Mouse (Mus musculus) myocyte (in vitro differentiated cells): ENCODE measurements around the gene Ino80d. TPM values are rescaled to one million over a fixed set of nuclear protein-coding genes. Genes with fewer than 3 reads are reported as not detected.

Experiments
- H3K27me3 ChIP-seq: one replicate; pipeline ENCODE4 v1.6.1; 2011; ENCODE audit not compliant: control insufficient read depth, insufficient read depth, insufficient read length
- H3K36me3 ChIP-seq: one replicate; pipeline ENCODE4 v1.6.1; 2011; ENCODE audit not compliant: control insufficient read depth, insufficient read depth
- H3K4me2 ChIP-seq: one replicate; pipeline ENCODE4 v1.6.1; 2011; ENCODE audit warnings: low read depth, control low read depth
- H3K4me3 ChIP-seq: one replicate; pipeline ENCODE4 v1.5.1; 2011; ENCODE audit warnings: mild to moderate bottlenecking, control low read depth, moderate library complexity
- H3K79me2 ChIP-seq: one replicate; pipeline ENCODE4 v1.6.1; 2011; ENCODE audit not compliant: control insufficient read depth, insufficient read depth
- H3ac ChIP-seq: one replicate; pipeline ENCODE4 v1.6.1; 2011; ENCODE audit not compliant: control insufficient read depth, insufficient read length
- CEBPB ChIP-seq: IDR thresholded peaks from 2 replicates; pipeline ENCODE4 v1.6.1; 2011; ENCODE audit warnings: mild to moderate bottlenecking, moderate library complexity; ENCODE audit not compliant: poor library complexity, insufficient read depth, severe bottlenecking
- E2F4 ChIP-seq: IDR thresholded peaks from one replicate; pipeline ENCODE4 v1.6.1; 2011; ENCODE audit warnings: mild to moderate bottlenecking, control low read depth, moderate library complexity; ENCODE audit not compliant: insufficient read depth
- MAX ChIP-seq: IDR thresholded peaks from one replicate; pipeline ENCODE4 v1.6.1; 2011; ENCODE audit warnings: low read depth, mild to moderate bottlenecking, control low read depth
- MYOD1 ChIP-seq, 3 experiments: IDR thresholded peaks; one replicate each; pipeline ENCODE4 v1.6.1; 2011; ENCODE audit warnings: control low read depth in 2 of 3, low read depth in 2 of 3, mild to moderate bottlenecking in 2 of 3, moderate library complexity in 1 of 3; ENCODE audit not compliant: insufficient read length in 2 of 3, control insufficient read depth in 1 of 3
- MYOG ChIP-seq, 3 experiments: IDR thresholded peaks; one replicate each; pipeline ENCODE4 v1.6.1; 2011; ENCODE audit warnings: control low read depth in 2 of 3, low read depth in 2 of 3, mild to moderate bottlenecking in 2 of 3; ENCODE audit not compliant: insufficient read length in 2 of 3, control insufficient read depth in 1 of 3, insufficient read depth in 1 of 3
- POLR2A ChIP-seq: IDR thresholded peaks from one replicate; pipeline ENCODE4 v1.6.1; 2011; ENCODE audit warnings: low read depth, mild to moderate bottlenecking, control low read depth, moderate library complexity; ENCODE audit not compliant: insufficient read length
- POLR2AphosphoS2 ChIP-seq: IDR thresholded peaks from one replicate; pipeline ENCODE4 v1.6.1; 2011; ENCODE audit warnings: low read depth, control low read depth; ENCODE audit not compliant: insufficient read length
- REST ChIP-seq: IDR thresholded peaks from one replicate; pipeline ENCODE4 v1.6.1; 2011; ENCODE audit warnings: mild to moderate bottlenecking, control low read depth, moderate library complexity; ENCODE audit not compliant: insufficient read depth, insufficient read length
- SRF ChIP-seq: IDR thresholded peaks from one replicate; pipeline ENCODE4 v1.6.1; 2011; ENCODE audit warnings: low read depth; ENCODE audit not compliant: control insufficient read depth, insufficient read length
- TCF12 ChIP-seq: IDR thresholded peaks from one replicate; pipeline ENCODE4 v1.6.1; 2011; ENCODE audit warnings: mild to moderate bottlenecking, control low read depth; ENCODE audit not compliant: poor library complexity, insufficient read depth, severe bottlenecking
- TCF3 ChIP-seq: IDR thresholded peaks from one replicate; pipeline ENCODE4 v1.6.1; 2011; ENCODE audit warnings: low read depth, control low read depth; ENCODE audit not compliant: insufficient read length
- USF1 ChIP-seq: IDR thresholded peaks from one replicate; pipeline ENCODE4 v1.6.1; 2011; ENCODE audit warnings: low read depth, mild to moderate bottlenecking, control low read depth, moderate library complexity
- polyA plus RNA-seq: library from polyadenylated mRNA; unstranded; fragments of >200 nt; fragmentation: generic; extraction: Trizol; gene quantifications from one replicate; pipeline ENCODE4 v1.2.1, GENCODE M21; 2012; ENCODE audit warnings: missing spikeins

Ino80d gene
- polyA plus RNA-seq, 1 experiment: 1.7 TPM

- no peaks in the 10 kb centered on the region for H3K27me3 ChIP-seq
- no peak overlapping the region for H3K4me3 ChIP-seq
- H3K79me2 ChIP-seq: no peaks in the 10 kb centered on the region
- no peak overlapping the region for H3ac ChIP-seq
- TF ChIP-seq TCF12: no peak
- no peak for TF ChIP-seq TCF3
- TF ChIP-seq MYOD1 (IDR thresholded peaks at IDR 0.05; ENCODE audit: control insufficient read depth in 1 of 3, insufficient read length in 2 of 3, low read depth in 2 of 3): no peak
- TF ChIP-seq USF1: no peak
- TF ChIP-seq MAX: no peak
- no peak for TF ChIP-seq SRF
- no peak overlapping the region for H3K4me2 ChIP-seq
- no peaks in the 10 kb centered on the region for H3K36me3 ChIP-seq
These were observed 195.2 kb downstream of the Ino80d start for GRCm38 (mm10) chr1:62919219-62919618.

- Histone ChIP-seq H3ac (no peak overlapping the region), H3K27me3 (no peaks in the 10 kb centered on the region), H3K36me3 (no peaks in the 10 kb centered on the region), H3K4me3 (no peak overlapping the region), H3K79me2 (no peaks in the 10 kb centered on the region), H3K4me2 (no peak overlapping the region)
- TF ChIP-seq REST: no peak
- TF ChIP-seq USF1: no peak
- TF ChIP-seq TCF12: no peak
- TF ChIP-seq MYOG (IDR thresholded peaks at IDR 0.05; ENCODE audit: control insufficient read depth in 1 of 3, insufficient read depth in 1 of 3, insufficient read length in 2 of 3, low read depth in 2 of 3): no peak
- TF ChIP-seq MAX: no peak
- no peak for TF ChIP-seq E2F4
- no peak for TF ChIP-seq SRF
- no peak for TF ChIP-seq MYOD1 (IDR thresholded peaks at IDR 0.05; ENCODE audit: control insufficient read depth in 1 of 3, insufficient read length in 2 of 3, low read depth in 2 of 3)
- no peak for TF ChIP-seq POLR2AphosphoS2
- TF ChIP-seq POLR2A: no peak
- TF ChIP-seq TCF3: no peak
- TF ChIP-seq CEBPB: no peak
These were observed 197.9 kb downstream of the Ino80d start for GRCm38 (mm10) chr1:62916609-62917008.

GRCm38 (mm10) chr1:62914495-62914894 is 200.0 kb downstream of the Ino80d start:
- Histone ChIP-seq H3ac (no peak overlapping the region), H3K4me2 (no peak overlapping the region), H3K4me3 (no peak overlapping the region), H3K79me2 (no peaks in the 10 kb centered on the region), H3K27me3 (no peaks in the 10 kb centered on the region), H3K36me3 (no peaks in the 10 kb centered on the region)
- TF ChIP-seq MYOD1 (IDR thresholded peaks at IDR 0.05; ENCODE audit: control insufficient read depth in 1 of 3, insufficient read length in 2 of 3, low read depth in 2 of 3): no peak
- TF ChIP-seq E2F4: no peak
- no peak for TF ChIP-seq POLR2AphosphoS2
- no peak for TF ChIP-seq TCF12
- no peak for TF ChIP-seq USF1
- no peak for TF ChIP-seq REST
- TF ChIP-seq SRF: no peak
- no peak for TF ChIP-seq POLR2A
- no peak for TF ChIP-seq CEBPB
- no peak for TF ChIP-seq MAX
- TF ChIP-seq TCF3: no peak
- TF ChIP-seq MYOG (IDR thresholded peaks at IDR 0.05; ENCODE audit: control insufficient read depth in 1 of 3, insufficient read depth in 1 of 3, insufficient read length in 2 of 3, low read depth in 2 of 3): no peak

- Histone ChIP-seq H3K27me3 (no peaks in the 10 kb centered on the region), H3K4me2 (no peak overlapping the region), H3K79me2 (no peaks in the 10 kb centered on the region), H3K36me3 (no peaks in the 10 kb centered on the region), H3K4me3 (no peak overlapping the region), H3ac (no peak overlapping the region)
- no peak for TF ChIP-seq USF1
- TF ChIP-seq POLR2A: no peak
- TF ChIP-seq TCF12: no peak
- no peak for TF ChIP-seq MYOD1 (IDR thresholded peaks at IDR 0.05; ENCODE audit: control insufficient read depth in 1 of 3, insufficient read length in 2 of 3, low read depth in 2 of 3)
- TF ChIP-seq CEBPB: no peak
- no peak for TF ChIP-seq MYOG (IDR thresholded peaks at IDR 0.05; ENCODE audit: control insufficient read depth in 1 of 3, insufficient read depth in 1 of 3, insufficient read length in 2 of 3, low read depth in 2 of 3)
- TF ChIP-seq POLR2AphosphoS2: no peak
- no peak for TF ChIP-seq REST
- TF ChIP-seq E2F4: no peak
- TF ChIP-seq TCF3: no peak
- TF ChIP-seq SRF: no peak
- TF ChIP-seq MAX: no peak
These were observed 203.0 kb downstream of the Ino80d start for GRCm38 (mm10) chr1:62911426-62911825.

- Histone ChIP-seq H3K4me3 (no peak overlapping the region), H3K79me2 (no peaks in the 10 kb centered on the region), H3ac (no peak overlapping the region), H3K36me3 (no peaks in the 10 kb centered on the region), H3K4me2 (no peak overlapping the region), H3K27me3 (no peaks in the 10 kb centered on the region)
- TF ChIP-seq E2F4 (no peak), MYOD1 (IDR thresholded peaks at IDR 0.05; ENCODE audit: control insufficient read depth in 1 of 3, insufficient read length in 2 of 3, low read depth in 2 of 3) (no peak), REST (no peak), TCF3 (no peak), MYOG (IDR thresholded peaks at IDR 0.05; ENCODE audit: control insufficient read depth in 1 of 3, insufficient read depth in 1 of 3, insufficient read length in 2 of 3, low read depth in 2 of 3) (no peak), TCF12 (no peak), POLR2A (no peak), MAX (no peak), SRF (no peak)
These were observed 205.3 kb downstream of the Ino80d start for GRCm38 (mm10) chr1:62909126-62909525.
